Mouse (Mus musculus) kidney, embryonic 14.5 days (tissue): ENCODE data around the gene Ptgdr2. TPM values are rescaled to one million over a fixed set of nuclear protein-coding genes. Genes with fewer than 3 reads are reported as not detected.

ENCODE experiments used
- ATAC-seq: fragments of 200-750 bp; cut with Nextera tagmentation; 2 replicates; pipeline ENCODE4 v1.8.0; 2017; ENCODE audit warnings: moderate number of reproducible peaks, mild to moderate bottlenecking, moderate TSS enrichment, moderate library complexity; ENCODE audit not compliant: low FRiP score, low TSS enrichment
- H3K27ac ChIP-seq: fragments of 300-500 bp; sonication (generic); 2 replicates; pipeline ENCODE4 v1.5.1; 2014; ENCODE audit warnings: low read depth, mild to moderate bottlenecking, low read length, moderate library complexity, mixed read lengths
- H3K27me3 ChIP-seq: fragments of 300-500 bp; sonication (generic); 2 replicates; pipeline ENCODE4 v1.6.1; 2014; ENCODE audit warnings: mild to moderate bottlenecking, low read length; ENCODE audit not compliant: control insufficient read depth, insufficient read depth
- H3K36me3 ChIP-seq: fragments of 300-500 bp; sonication (generic); 2 replicates; pipeline ENCODE4 v1.6.1; 2014; ENCODE audit warnings: low read length, mixed read lengths; ENCODE audit not compliant: control insufficient read depth, insufficient read depth
- H3K4me1 ChIP-seq: fragments of 300-500 bp; sonication (generic); 2 replicates; pipeline ENCODE4 v1.6.1; 2014; ENCODE audit warnings: low read length, mixed read lengths; ENCODE audit not compliant: control insufficient read depth, insufficient read depth
- H3K4me2 ChIP-seq: fragments of 300-500 bp; sonication (generic); replicated peaks from 2 replicates; pipeline ENCODE4 v1.6.1; 2014; ENCODE audit warnings: low read depth, mild to moderate bottlenecking, low read length
- H3K4me3 ChIP-seq: fragments of 300-500 bp; sonication (generic); 2 replicates; pipeline ENCODE4 v1.5.1; 2014; ENCODE audit warnings: mild to moderate bottlenecking, low read length
- H3K9ac ChIP-seq: fragments of 300-500 bp; sonication (generic); 2 replicates; pipeline ENCODE4 v1.6.1; 2014; ENCODE audit warnings: low read depth, mild to moderate bottlenecking, low read length, moderate library complexity
- H3K9me3 ChIP-seq: fragments of 300-500 bp; sonication (generic); 2 replicates; pipeline ENCODE4 v1.6.1; 2016; ENCODE audit warnings: low read length; ENCODE audit not compliant: control insufficient read depth
- WGBS: fragments of 180-500 bp; shearing (Covaris S2); extraction: QIAGEN DNeasy Blood & Tissue Kit; methylation state at CpG from one replicate; pipeline ENCODE4 v1.1.7; 2014; 5-methylcytosine and 5-hydroxymethylcytosine counted together
- polyA plus RNA-seq: library from polyadenylated mRNA; unstranded; fragments of >200 nt; fragmentation: Nextera tagmentation; extraction: Ambion mirVana; gene quantifications from 2 replicates; pipeline ENCODE4 v1.2.1, GENCODE M21; 2014

The Ptgdr2 gene
- polyA plus RNA-seq, 1 experiment from 2014 or later: not detected

DNA sequence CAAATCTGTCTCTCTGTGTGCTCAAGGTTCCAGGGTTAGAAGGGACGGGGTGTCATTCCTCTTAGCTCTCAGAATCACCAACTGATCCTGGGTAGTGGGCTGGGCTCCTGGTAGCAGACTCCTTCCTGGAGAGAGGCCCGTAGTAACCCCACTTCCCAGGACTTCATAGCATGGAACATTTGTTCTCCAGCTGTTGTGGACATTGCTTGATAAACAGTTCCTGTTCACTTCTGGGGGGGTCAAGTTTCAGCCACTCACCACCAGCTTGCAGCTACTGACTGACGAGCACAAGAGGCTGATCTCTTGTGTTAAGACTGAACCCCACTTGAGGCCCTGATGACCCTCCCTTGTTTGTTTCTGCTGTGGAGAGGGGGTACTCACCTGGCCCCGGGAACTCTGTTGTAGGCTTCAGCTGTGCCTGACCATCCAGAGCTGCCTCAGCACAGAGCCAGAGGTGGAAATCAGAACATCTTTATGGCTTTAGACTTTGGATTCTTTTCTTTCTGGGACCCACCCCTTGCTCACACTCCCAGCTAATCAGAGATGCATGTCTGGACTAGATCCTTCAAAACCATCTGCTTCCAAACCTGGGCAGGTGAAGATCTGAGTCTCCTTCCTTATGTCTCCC, 37.4 kb downstream of the Ptgdr2 start, which contains the start of gene Ms4a10:
Ms4a10 (minus strand) TSS at position 433 of the 628 bp plus-strand sequence.
- Histone ChIP-seq H3K9me3 (peaks cover 4% of the 10 kb centered on the region; the same call in 1 of the 2 replicates), H3K9ac (no peak within 1 kb of the TSS), H3K36me3 (no peaks in the 10 kb centered on the region), H3K27ac (peak within 1 kb of the TSS; percentile 18; the same call in 1 of the 2 replicates), H3K4me3 (no peak within 1 kb of the TSS), H3K27me3 (no peaks in the 10 kb centered on the region), H3K4me2 (no peak within 1 kb of the TSS), H3K4me1 (0 out of 2 replicates have a peak, but pooled peaks cover 3% of the 10 kb centered on the region)
- peak; percentile 50 for ATAC-seq
- 18% methylated on average over 4 of the region's 4 CpGs for WGBS

- no peak overlapping the region for H3K27ac ChIP-seq
- no peaks in the 10 kb centered on the region for H3K36me3 ChIP-seq
- 85% methylated on average over 2 of the region's 2 CpGs for WGBS
- H3K9ac ChIP-seq: no peak overlapping the region
- no peak overlapping the region for H3K4me3 ChIP-seq
- no peaks in the 10 kb centered on the region for H3K27me3 ChIP-seq
- H3K4me2 ChIP-seq: no peak overlapping the region
- H3K4me1 ChIP-seq: 0 out of 2 replicates have a peak, but pooled peaks cover 3% of the 10 kb centered on the region
- ATAC-seq: no peak
- peaks cover 4% of the 10 kb centered on the region; the same call in 1 of the 2 replicates for H3K9me3 ChIP-seq
Measured at GRCm38 (mm10) chr19:10975187-10975586, 38.2 kb downstream of the Ptgdr2 start.

DNA sequence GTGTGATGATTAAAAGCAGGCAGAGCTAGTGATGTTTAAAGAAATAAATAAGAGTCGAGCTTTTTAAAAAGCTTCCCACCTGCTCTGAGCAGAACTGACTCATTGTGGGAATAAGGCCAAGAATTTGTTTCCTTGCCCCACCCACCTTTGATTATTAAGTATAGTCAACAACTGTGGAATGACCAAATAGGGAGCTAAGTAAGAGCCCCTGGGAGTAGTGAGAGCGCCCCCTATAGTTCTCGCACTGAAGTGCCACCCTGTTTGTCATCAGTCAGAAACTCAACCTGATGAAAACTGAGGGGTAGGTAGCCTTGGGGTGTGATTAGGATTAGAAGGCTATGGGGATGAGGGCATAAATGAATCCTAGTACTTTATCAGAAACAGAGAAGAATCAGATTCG, 39.4 kb downstream of the Ptgdr2 start:
- Histone ChIP-seq H3K4me3 (no peak overlapping the region), H3K27me3 (no peaks in the 10 kb centered on the region), H3K4me1 (0 out of 2 replicates have a peak, but pooled peaks cover 3% of the 10 kb centered on the region), H3K9ac (no peak overlapping the region), H3K9me3 (no peaks in the 10 kb centered on the region; the same call in 1 of the 2 replicates), H3K27ac (no peak overlapping the region), H3K36me3 (no peaks in the 10 kb centered on the region), H3K4me2 (no peak overlapping the region)
- no peak for ATAC-seq
- WGBS: 56% methylated on average over 4 of the region's 4 CpGs

GRCm38 (mm10) chr19:10979184-10980168, 42.5 kb downstream of the Ptgdr2 start:
- no peaks in the 10 kb centered on the region for H3K27me3 ChIP-seq
- 0 out of 2 replicates have a peak, but pooled peaks cover under 1% of the 10 kb centered on the region for H3K4me1 ChIP-seq
- no peak overlapping the region for H3K9ac ChIP-seq
- no peaks in the 10 kb centered on the region for H3K9me3 ChIP-seq
- no peaks in the 10 kb centered on the region for H3K36me3 ChIP-seq
- no peak overlapping the region for H3K27ac ChIP-seq
- 14% methylated on average over 18 of the region's 18 CpGs for WGBS
- peak; percentile 50; the same call in 1 of the 2 replicates for ATAC-seq
- no peak overlapping the region for H3K4me3 ChIP-seq
- no peak overlapping the region; the same call in 1 of the 2 replicates for H3K4me2 ChIP-seq

DNA sequence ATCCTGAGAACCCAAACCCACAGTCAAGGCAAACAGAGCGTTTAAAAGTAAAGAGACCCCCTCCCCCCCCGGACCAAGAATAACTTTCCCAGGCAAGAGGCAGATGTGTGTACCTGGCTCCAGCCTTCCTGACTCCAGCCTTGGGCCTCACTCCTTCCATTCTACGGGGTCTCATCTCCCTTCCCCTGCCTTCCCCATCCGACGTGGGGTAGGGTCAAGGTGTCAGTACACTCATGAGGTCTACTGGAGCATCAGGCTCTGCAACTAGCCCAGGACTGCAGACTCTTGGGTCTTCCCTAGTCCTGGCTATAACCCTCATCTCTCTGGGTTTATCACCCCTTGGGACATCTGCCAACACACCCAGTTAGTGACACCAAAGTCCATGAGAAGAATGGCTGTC, 43.2 kb downstream of the Ptgdr2 start:
- ATAC-seq: no peak
- Histone ChIP-seq H3K4me2 (no peak overlapping the region), H3K9ac (no peak overlapping the region), H3K36me3 (no peaks in the 10 kb centered on the region), H3K9me3 (no peaks in the 10 kb centered on the region), H3K27ac (no peak overlapping the region), H3K27me3 (no peaks in the 10 kb centered on the region), H3K4me3 (no peak overlapping the region), H3K4me1 (no peaks in the 10 kb centered on the region)
- 85% methylated on average over 5 of the region's 5 CpGs for WGBS

- Histone ChIP-seq H3K4me2 (no peak overlapping the region; the same call in 1 of the 2 replicates), H3K27me3 (no peaks in the 10 kb centered on the region), H3K27ac (no peak overlapping the region), H3K36me3 (no peaks in the 10 kb centered on the region), H3K9me3 (no peaks in the 10 kb centered on the region), H3K4me3 (no peak overlapping the region), H3K4me1 (no peaks in the 10 kb centered on the region), H3K9ac (peak overlapping the region; percentile 31; the same call in 1 of the 2 replicates)
- no peak for ATAC-seq
- WGBS: 24% methylated on average over 14 of the region's 14 CpGs
Measured at GRCm38 (mm10) chr19:10983146-10983545, 46.2 kb downstream of the Ptgdr2 start.

DNA sequence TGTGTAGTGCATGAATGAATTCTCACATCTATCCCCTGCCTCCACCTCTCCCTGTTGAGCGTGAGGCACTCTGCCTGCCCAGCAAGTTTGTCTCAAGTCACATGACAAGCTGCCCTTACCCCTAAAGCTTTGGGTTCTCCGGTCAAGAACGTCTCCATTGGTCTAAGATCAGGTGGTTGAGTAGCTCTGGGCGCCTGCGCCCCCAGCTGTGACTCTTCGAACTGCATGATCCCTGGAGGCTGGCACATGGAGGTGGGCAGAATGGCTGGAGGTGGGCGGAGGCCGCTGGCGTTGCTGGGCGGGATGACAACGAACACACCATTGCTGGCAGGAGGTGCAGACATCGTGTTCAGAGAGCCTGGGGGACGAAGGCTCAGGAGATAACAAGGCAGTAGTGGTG, 47.6 kb downstream of the Ptgdr2 start:
- no peaks in the 10 kb centered on the region for H3K9me3 ChIP-seq

GRCm38 (mm10) chr19:10985889-10986288, 48.9 kb downstream of the Ptgdr2 start:
- 86% methylated on average over 4 of the region's 4 CpGs for WGBS
- no peaks in the 10 kb centered on the region for H3K27me3 ChIP-seq
- no peak for ATAC-seq

More for the DNA sequence above, 47.6 kb downstream of the Ptgdr2 start:
- no peaks in the 10 kb centered on the region for H3K27me3 ChIP-seq
- no peaks in the 10 kb centered on the region for H3K4me1 ChIP-seq
- H3K27ac ChIP-seq: no peak overlapping the region
- ATAC-seq: no peak
- H3K4me3 ChIP-seq: no peak overlapping the region
- no peak overlapping the region for H3K4me2 ChIP-seq
- no peaks in the 10 kb centered on the region for H3K36me3 ChIP-seq
- no peak overlapping the region for H3K9ac ChIP-seq
- WGBS: 71% methylated on average over 13 of the region's 13 CpGs

More at GRCm38 (mm10) chr19:10985889-10986288, 48.9 kb downstream of the Ptgdr2 start:
- no peaks in the 10 kb centered on the region for H3K9me3 ChIP-seq
- H3K36me3 ChIP-seq: no peaks in the 10 kb centered on the region
- no peak overlapping the region for H3K27ac ChIP-seq
- no peaks in the 10 kb centered on the region for H3K4me1 ChIP-seq
- no peak overlapping the region for H3K4me2 ChIP-seq
- no peak overlapping the region for H3K9ac ChIP-seq
- no peak overlapping the region for H3K4me3 ChIP-seq
